Mouse (Mus musculus) brain, embryonic 14.5 days (tissue): ENCODE measurements around the gene Olfr1336. TPM values are rescaled to one million over a fixed set of nuclear protein-coding genes. Genes with fewer than 3 reads are reported as not detected.
"Not testable (repeated sequence)": the region's sequence is repeated elsewhere in the genome, so short reads cannot be mapped to it uniquely, and the experiment has no call there.

Experiments
- DNase-seq: peaks from one replicate; pipeline ENCODE4 v3.0.0-alpha.2; 2011; ENCODE audit warnings: low read depth
- CTCF ChIP-seq: fragments of 200-500 bp; IDR thresholded peaks from 2 replicates; pipeline ENCODE4 v1.5.1; 2012; ENCODE audit warnings: inconsistent platforms, mild to moderate bottlenecking, moderate library complexity, borderline replicate concordance; ENCODE audit not compliant: insufficient read depth, insufficient read length; ENCODE audit errors: extremely low read depth
- POLR2A ChIP-seq: fragments of 200-500 bp; IDR thresholded peaks from 2 replicates; pipeline ENCODE4 v1.6.1; 2012; ENCODE audit warnings: mild to moderate bottlenecking, inconsistent platforms, borderline replicate concordance; ENCODE audit not compliant: poor library complexity, insufficient read depth, insufficient read length, severe bottlenecking; ENCODE audit errors: extremely low read depth
- polyA plus RNA-seq: library from polyadenylated mRNA; depleted of rRNA; stranded (reverse); fragments of >200 nt; gene quantifications from 2 replicates; pipeline ENCODE4 v1.2.3, GENCODE M21; 2012; rRNA removed

Olfr1336 gene
- not detected in 2 replicates for polyA plus RNA-seq

GRCm38 (mm10) chr7:6455868-6456267 lies at the start of gene Olfr1336:
Gene Olfr1336 (plus strand): TSS chr7:6456168.
- TF ChIP-seq POLR2A = no peak
- no peak for TF ChIP-seq CTCF
- DNase-seq = no peak

- DNase-seq = peak; percentile 87
- TF ChIP-seq POLR2A = no peak
- TF ChIP-seq CTCF = no peak
Measured at GRCm38 (mm10) chr7:6410043-6410442, 45.9 kb upstream of the Olfr1336 start, which contains the start of gene Gm20715. Gene Gm20715 (plus strand): TSS chr7:6410277.

GRCm38 (mm10) chr7:6414626-6415441 lies 41.1 kb upstream of the Olfr1336 start:
- no peak for TF ChIP-seq CTCF
- no peak for TF ChIP-seq POLR2A
- DNase-seq = peak; percentile 72

GRCm38 (mm10) chr7:6415442-6415787 lies 40.6 kb upstream of the Olfr1336 start:
- no peak for DNase-seq
- TF ChIP-seq CTCF (no peak), POLR2A (no peak)

- no peak for DNase-seq
- TF ChIP-seq POLR2A = no peak
- no peak for TF ChIP-seq CTCF
Measured at GRCm38 (mm10) chr7:6419894-6420293, 36.1 kb upstream of the Olfr1336 start.

GRCm38 (mm10) chr7:6429381-6429780 lies 26.6 kb upstream of the Olfr1336 start:
- DNase-seq = no peak
- TF ChIP-seq POLR2A = no peak
- TF ChIP-seq CTCF = peak; percentile 27; the same call in 1 of the 2 replicates

GRCm38 (mm10) chr7:6430342-6430741 lies 25.6 kb upstream of the Olfr1336 start:
- TF ChIP-seq CTCF (peak; percentile 66), POLR2A (no peak)
- DNase-seq = peak; percentile 11

GRCm38 (mm10) chr7:6438388-6438787 lies 17.6 kb upstream of the Olfr1336 start, which contains the start of gene Olfr1344:
Gene Olfr1344 (plus strand): TSS chr7:6438688.
- no peak for DNase-seq
- TF ChIP-seq POLR2A (no peak), CTCF (no peak)

GRCm38 (mm10) chr7:6441173-6441572 lies 14.8 kb upstream of the Olfr1336 start:
- TF ChIP-seq POLR2A (no peak), CTCF (no peak)

GRCm38 (mm10) chr7:6447771-6448170 lies 8.2 kb upstream of the Olfr1336 start:
- TF ChIP-seq CTCF (no peak), POLR2A (no peak)
- no peak for DNase-seq

More at GRCm38 (mm10) chr7:6441173-6441572, 14.8 kb upstream of the Olfr1336 start:
- DNase-seq = no peak

- DNase-seq = no peak
- TF ChIP-seq CTCF = no peak
- no peak for TF ChIP-seq POLR2A
Measured at GRCm38 (mm10) chr7:6456399-6456798, 431 bp downstream of the Olfr1336 start.

GRCm38 (mm10) chr7:6466951-6467350 lies 11.0 kb downstream of the Olfr1336 start, which contains the start of gene Olfr1346:
Gene Olfr1346 (plus strand): TSS chr7:6467101.
- no peak for TF ChIP-seq CTCF
- TF ChIP-seq POLR2A = no peak
- DNase-seq = no peak

- DNase-seq = not testable (repeated sequence)
Measured at GRCm38 (mm10) chr7:6477633-6478032, 21.7 kb downstream of the Olfr1336 start.
